Mouse (Mus musculus) layer of hippocampus, postnatal 14 days (tissue): ENCODE data around the gene Ksr1. TPM values are rescaled to one million over a fixed set of nuclear protein-coding genes. Genes with fewer than 3 reads are reported as not detected.

Experiments used
- DNase-seq, 2 experiments: peaks; one replicate each; pipeline ENCODE4 v3.0.0; 2021 to 2022; ENCODE audit warnings: low spot score in 2 of 2, mixed read lengths in 1 of 2
- total RNA-seq, 2 experiments: library from RNA; stranded (reverse); gene quantifications; 2 replicates each; pipeline ENCODE4 v1.2.3; 2021

Gene Ksr1
- total RNA-seq, 2 experiments from 2014 or later, result 154 to 158 TPM

- DNase-seq, result no peak
Measured at GRCm38 (mm10) chr11:79129388-79130356, 16.5 kb downstream of the Ksr1 start.

- DNase-seq, result no peak
Measured at GRCm38 (mm10) chr11:79128233-79128632, 18.0 kb downstream of the Ksr1 start.

- no peak for DNase-seq
Measured at GRCm38 (mm10) chr11:79126963-79127362, 19.2 kb downstream of the Ksr1 start.

- no peak for DNase-seq
Measured at GRCm38 (mm10) chr11:79125775-79126174, 20.4 kb downstream of the Ksr1 start.

- DNase-seq, result no peak
Measured at GRCm38 (mm10) chr11:79122556-79122955, 23.7 kb downstream of the Ksr1 start.

- DNase-seq, result no peak
Measured at GRCm38 (mm10) chr11:79120087-79120486, 26.1 kb downstream of the Ksr1 start.

- no peak for DNase-seq
Measured at GRCm38 (mm10) chr11:79118918-79119377, 27.3 kb downstream of the Ksr1 start.

- DNase-seq, result peak in 1 of 2 experiments; percentile 53
Measured at GRCm38 (mm10) chr11:79116665-79117064, 29.5 kb downstream of the Ksr1 start.

GRCm38 (mm10) chr11:79115659-79116058 lies 30.5 kb downstream of the Ksr1 start:
- no peak for DNase-seq

GRCm38 (mm10) chr11:79114061-79114460 lies 32.1 kb downstream of the Ksr1 start:
- DNase-seq, result no peak

- DNase-seq, result no peak
Measured at GRCm38 (mm10) chr11:79113397-79113796, 32.8 kb downstream of the Ksr1 start.

GRCm38 (mm10) chr11:79112559-79113302 lies 33.5 kb downstream of the Ksr1 start:
- no peak for DNase-seq

GRCm38 (mm10) chr11:79111864-79112558 lies 34.2 kb downstream of the Ksr1 start:
- DNase-seq, result no peak

GRCm38 (mm10) chr11:79110446-79110845 lies 35.8 kb downstream of the Ksr1 start:
- DNase-seq, result no peak

- no peak for DNase-seq
Measured at GRCm38 (mm10) chr11:79107934-79108333, 38.3 kb downstream of the Ksr1 start.

- DNase-seq, result no peak
Measured at GRCm38 (mm10) chr11:79104998-79105397, 41.2 kb downstream of the Ksr1 start.

- DNase-seq, result no peak
Measured at GRCm38 (mm10) chr11:79104538-79104937, 41.7 kb downstream of the Ksr1 start.

- no peak for DNase-seq
Measured at GRCm38 (mm10) chr11:79104096-79104495, 42.1 kb downstream of the Ksr1 start.

- no peak for DNase-seq
Measured at GRCm38 (mm10) chr11:79103461-79103869, 42.7 kb downstream of the Ksr1 start.

- DNase-seq, result no peak
Measured at GRCm38 (mm10) chr11:79102280-79102679, 43.9 kb downstream of the Ksr1 start.

- no peak for DNase-seq
Measured at GRCm38 (mm10) chr11:79101568-79101967, 44.6 kb downstream of the Ksr1 start.
